Mouse (Mus musculus) CH12.LX (cell line): ENCODE data around the gene Megf11. TPM values are rescaled to one million over a fixed set of nuclear protein-coding genes. Genes with fewer than 3 reads are reported as not detected.

Source experiments
- DNase-seq: peaks from one replicate; pipeline ENCODE4 v3.0.0-alpha.2; 2013; ENCODE audit errors: extremely low read depth
- H3K27ac ChIP-seq: 2 replicates; pipeline ENCODE4 v1.5.1; 2012; ENCODE audit warnings: low read depth, mild to moderate bottlenecking, control low read depth, moderate library complexity; ENCODE audit not compliant: insufficient read depth
- H3K27me3 ChIP-seq: replicated peaks from 2 replicates; pipeline ENCODE3; 2012; ENCODE audit warnings: inconsistent platforms
- H3K36me3 ChIP-seq, 2 experiments: replicated peaks in 1 of 2; 2 replicates each; pipeline versions ENCODE3 to v1.6.1; 2012; ENCODE audit warnings: inconsistent platforms in 1 of 2, low read length in 1 of 2, mild to moderate bottlenecking in 1 of 2, mixed read lengths in 1 of 2, moderate library complexity in 1 of 2; ENCODE audit not compliant: control insufficient read depth in 1 of 2, insufficient read depth in 1 of 2
- H3K4me1 ChIP-seq, 2 experiments: 2 replicates each; pipeline ENCODE4 v1.6.1; 2012; ENCODE audit warnings: inconsistent platforms in 1 of 2, moderate library complexity in 1 of 2; ENCODE audit not compliant: insufficient read depth in 2 of 2, control insufficient read depth in 1 of 2
- H3K4me2 ChIP-seq: 2 replicates; pipeline ENCODE4 v1.6.1; 2012; ENCODE audit warnings: low read depth, mild to moderate bottlenecking, control low read depth; ENCODE audit not compliant: poor library complexity, insufficient read depth, severe bottlenecking
- H3K4me3 ChIP-seq, 3 experiments: fragments of 150-350 bp in 1 of 3; sonication (generic) in 1 of 3; replicated peaks in 1 of 3; 2 replicates each; pipeline versions ENCODE3 to v1.5.1; 2011 to 2012; ENCODE audit warnings: low read depth in 2 of 3, low read length in 2 of 3, mild to moderate bottlenecking in 2 of 3, moderate library complexity in 2 of 3, control low read depth in 1 of 3, improper control_type of control experiment in 1 of 3, inconsistent platforms in 1 of 3, mixed read lengths in 1 of 3; ENCODE audit not compliant: poor library complexity in 1 of 3
- H3K79me2 ChIP-seq: replicated peaks from 2 replicates; pipeline ENCODE4 v1.6.1; 2012; ENCODE audit warnings: mild to moderate bottlenecking, moderate library complexity; ENCODE audit not compliant: control insufficient read depth, poor library complexity, insufficient read depth, severe bottlenecking; ENCODE audit errors: extremely low read depth
- H3K9ac ChIP-seq: 2 replicates; pipeline ENCODE4 v1.6.1; 2012; ENCODE audit warnings: low read depth, mild to moderate bottlenecking, control low read depth, moderate library complexity; ENCODE audit not compliant: insufficient read depth
- H3K9me3 ChIP-seq: replicated peaks from 2 replicates; pipeline ENCODE3; 2012; ENCODE audit warnings: low read length, inconsistent platforms, mixed read lengths
- CHD1 ChIP-seq: IDR thresholded peaks from 2 replicates; pipeline ENCODE4 v1.6.1; 2012; ENCODE audit warnings: low read depth, low read length, improper control_type of control experiment, inconsistent platforms
- CHD2 ChIP-seq: IDR thresholded peaks from 2 replicates; pipeline ENCODE4 v1.6.1; 2011; ENCODE audit warnings: low read length, improper control_type of control experiment
- E2F4 ChIP-seq: IDR thresholded peaks from 2 replicates; pipeline ENCODE4 v1.6.1; 2011; ENCODE audit warnings: low read depth, low read length, improper control_type of control experiment; ENCODE audit not compliant: insufficient replicate concordance
- ETS1 ChIP-seq: conservative IDR thresholded peaks from 2 replicates; pipeline ENCODE4 v1.6.1; 2012; ENCODE audit warnings: low read depth, mild to moderate bottlenecking, inconsistent platforms, low read length, improper control_type of control experiment, moderate library complexity
- GABPA ChIP-seq: IDR thresholded peaks from 2 replicates; pipeline ENCODE4 v1.6.1; 2012; ENCODE audit warnings: low read depth, low read length, improper control_type of control experiment, inconsistent platforms; ENCODE audit not compliant: insufficient replicate concordance
- HCFC1 ChIP-seq: IDR thresholded peaks from 2 replicates; pipeline ENCODE4 v1.6.1; 2012; ENCODE audit warnings: low read depth, mild to moderate bottlenecking, inconsistent platforms, low read length, improper control_type of control experiment
- JUN ChIP-seq: IDR thresholded peaks from 2 replicates; pipeline ENCODE4 v1.6.1; 2011; ENCODE audit warnings: low read depth, mild to moderate bottlenecking, low read length, improper control_type of control experiment, moderate library complexity; ENCODE audit not compliant: insufficient read depth
- JUND ChIP-seq: conservative IDR thresholded peaks from 2 replicates; pipeline ENCODE4 v1.6.1; 2011; ENCODE audit warnings: low read depth, low read length, improper control_type of control experiment
- MAX ChIP-seq: IDR thresholded peaks from 2 replicates; pipeline ENCODE4 v1.6.1; 2011; ENCODE audit warnings: low read length, improper control_type of control experiment
- NELFE ChIP-seq: IDR thresholded peaks from 2 replicates; pipeline ENCODE4 v1.6.1; 2011; ENCODE audit warnings: low read depth, low read length, improper control_type of control experiment
- PAX5 ChIP-seq: IDR thresholded peaks from 2 replicates; pipeline ENCODE4 v1.6.1; 2012; ENCODE audit warnings: low read length, inconsistent platforms, mixed read lengths
- RCOR1 ChIP-seq: conservative IDR thresholded peaks from 2 replicates; pipeline ENCODE4 v1.6.1; 2012; ENCODE audit warnings: low read depth, mild to moderate bottlenecking, inconsistent platforms, low read length, improper control_type of control experiment
- SIN3A ChIP-seq: IDR thresholded peaks from 2 replicates; pipeline ENCODE4 v1.6.1; 2012; ENCODE audit warnings: low read length, improper control_type of control experiment, inconsistent platforms
- TBP ChIP-seq: conservative IDR thresholded peaks from 2 replicates; pipeline ENCODE4 v1.6.1; 2011; ENCODE audit warnings: low read depth, low read length, improper control_type of control experiment
- USF2 ChIP-seq: conservative IDR thresholded peaks from 2 replicates; pipeline ENCODE4 v1.6.1; 2011; ENCODE audit warnings: low read depth, low read length, improper control_type of control experiment
- ZKSCAN1 ChIP-seq: IDR thresholded peaks from 2 replicates; pipeline ENCODE4 v1.6.1; 2012; ENCODE audit warnings: low read depth, inconsistent platforms, low read length, improper control_type of control experiment, borderline replicate concordance
- ZNF384 ChIP-seq: IDR thresholded peaks from 2 replicates; pipeline ENCODE4 v1.6.1; 2012; ENCODE audit warnings: low read depth, low read length, improper control_type of control experiment, inconsistent platforms
- dilution Hi-C: fragments of 300-500 bp; cut with MboI; formaldehyde crosslinking; loops from 2 replicates; pipeline ENCODE4 v1.14.3; 2020; ENCODE audit warnings: low sequenced_read_pairs; ENCODE audit not compliant: extremely low pct_unique_long_range_greater_than_20kb, extremely low pct_ligation_motif_present
- in situ Hi-C: fragments of 300-500 bp; cut with MboI; formaldehyde crosslinking; loops from 3 replicates; pipeline ENCODE4 v1.14.3; 2019; ENCODE audit warnings: low sequenced_read_pairs, low pct_ligation_motif_present, low pct_unique_long_range_greater_than_20kb, mixed read lengths
- polyA plus RNA-seq: library from polyadenylated mRNA; unstranded; fragments of >175 nt; gene quantifications from 2 replicates; pipeline ENCODE4 v1.2.1, GENCODE M21; 2012; ENCODE audit warnings: low read depth; ENCODE audit not compliant: insufficient read length
- total RNA-seq, 2 experiments: library from RNA; depleted of rRNA; stranded (reverse); fragments of 300-350 nt in 1 of 2; fragments of >200 nt in 1 of 2; gene quantifications; 2 replicates each; pipeline ENCODE4 v1.2.3; 2012 to 2014

Megf11 gene
- total and polyA plus RNA-seq, 3 experiments = 0.04 to 0.59 TPM; not detected in 1

GRCm38 (mm10) chr9:64457596-64457995 lies 72.2 kb downstream of the Megf11 start:
- in situ Hi-C loops (no loop called here), dilution Hi-C loops (no loop called here)
- H3K79me2 ChIP-seq = no peaks in the 10 kb centered on the region
- TF ChIP-seq ZKSCAN1 (no peak), PAX5 (no peak), MAX (no peak), RCOR1 (no peak), GABPA (no peak), JUND (no peak), CHD1 (no peak), USF2 (no peak), JUN (no peak), NELFE (no peak), CHD2 (no peak), TBP (no peak), ZNF384 (no peak), ETS1 (no peak), HCFC1 (no peak), SIN3A (no peak), E2F4 (no peak)
- H3K27me3 ChIP-seq = no peaks in the 10 kb centered on the region
- no peaks in the 10 kb centered on the region for H3K36me3 ChIP-seq
- H3K4me3 ChIP-seq = no peak overlapping the region
- no peak overlapping the region for H3K4me2 ChIP-seq
- H3K9ac ChIP-seq = no peak overlapping the region
- no peaks in the 10 kb centered on the region for H3K9me3 ChIP-seq
- no peak for DNase-seq
- peaks cover 6 to 20% of the 10 kb centered on the region in 2 experiments; a peak in 3 of 4 replicates for H3K4me1 ChIP-seq
- no peak overlapping the region for H3K27ac ChIP-seq

- no peaks in the 10 kb centered on the region for H3K36me3 ChIP-seq
These were observed 76.3 kb downstream of the Megf11 start for GRCm38 (mm10) chr9:64461568-64462308.

More at GRCm38 (mm10) chr9:64461568-64462308, 76.3 kb downstream of the Megf11 start:
- in situ Hi-C loops = no loop called here
- no peak overlapping the region for H3K4me3 ChIP-seq
- H3K4me2 ChIP-seq = no peak overlapping the region
- no peaks in the 10 kb centered on the region for H3K79me2 ChIP-seq
- H3K9me3 ChIP-seq = no peaks in the 10 kb centered on the region
- dilution Hi-C loops = no loop called here
- DNase-seq = no peak
- peaks cover 2% of the 10 kb centered on the region for H3K27me3 ChIP-seq
- no peak overlapping the region for H3K27ac ChIP-seq
- no peak overlapping the region for H3K9ac ChIP-seq
- H3K4me1 ChIP-seq = peaks cover 0 to 25% of the 10 kb centered on the region in 2 experiments; a peak in 2 of 4 replicates
- TF ChIP-seq HCFC1 (no peak), NELFE (no peak)
